Mouse (Mus musculus): ENCODE results near the gene Vmn1r1. TPM values are rescaled to one million over a fixed set of nuclear protein-coding genes. Genes with fewer than 3 reads are reported as not detected.

Gene Vmn1r1
- total RNA-seq, 2 experiments from 2014 or later, result not detected

- no peak for DNase-seq (ENCODE audit: low spot score in 2 of 2)
Measured at GRCm38 (mm10) chr1:182137204-182138125, 26.8 kb downstream of the Vmn1r1 start.

GRCm38 (mm10) chr1:182130830-182131229, 33.5 kb downstream of the Vmn1r1 start:
- DNase-seq (ENCODE audit: low spot score in 2 of 2), result no peak

GRCm38 (mm10) chr1:182124924-182125368, 39.3 kb downstream of the Vmn1r1 start:
- peak; percentile 67 to 75 for DNase-seq (ENCODE audit: low spot score in 2 of 2)

GRCm38 (mm10) chr1:182124506-182124905, 39.8 kb downstream of the Vmn1r1 start, which contains the start of gene Srp9:
Srp9 (plus strand) TSS chr1:182124737.
- DNase-seq (ENCODE audit: low spot score in 2 of 2), result peak; percentile 94 to 96

GRCm38 (mm10) chr1:182122413-182122812, 41.9 kb downstream of the Vmn1r1 start:
- no peak for DNase-seq (ENCODE audit: low spot score in 2 of 2)

- DNase-seq (ENCODE audit: low spot score in 2 of 2), result no peak
Measured at GRCm38 (mm10) chr1:182115651-182116408, 48.5 kb downstream of the Vmn1r1 start.

GRCm38 (mm10) chr1:182115197-182115596, 49.1 kb downstream of the Vmn1r1 start:
- DNase-seq (ENCODE audit: low spot score in 2 of 2), result no peak

GRCm38 (mm10) chr1:182113587-182114500, 50.4 kb downstream of the Vmn1r1 start:
- DNase-seq (ENCODE audit: low spot score in 2 of 2), result no peak

- DNase-seq (ENCODE audit: low spot score in 2 of 2), result no peak
Measured at GRCm38 (mm10) chr1:182113131-182113530, 51.2 kb downstream of the Vmn1r1 start.

GRCm38 (mm10) chr1:182112385-182112784, 51.9 kb downstream of the Vmn1r1 start:
- DNase-seq (ENCODE audit: low spot score in 2 of 2), result no peak

- DNase-seq (ENCODE audit: low spot score in 2 of 2), result no peak
Measured at GRCm38 (mm10) chr1:182111386-182112317, 52.6 kb downstream of the Vmn1r1 start.

DNA sequence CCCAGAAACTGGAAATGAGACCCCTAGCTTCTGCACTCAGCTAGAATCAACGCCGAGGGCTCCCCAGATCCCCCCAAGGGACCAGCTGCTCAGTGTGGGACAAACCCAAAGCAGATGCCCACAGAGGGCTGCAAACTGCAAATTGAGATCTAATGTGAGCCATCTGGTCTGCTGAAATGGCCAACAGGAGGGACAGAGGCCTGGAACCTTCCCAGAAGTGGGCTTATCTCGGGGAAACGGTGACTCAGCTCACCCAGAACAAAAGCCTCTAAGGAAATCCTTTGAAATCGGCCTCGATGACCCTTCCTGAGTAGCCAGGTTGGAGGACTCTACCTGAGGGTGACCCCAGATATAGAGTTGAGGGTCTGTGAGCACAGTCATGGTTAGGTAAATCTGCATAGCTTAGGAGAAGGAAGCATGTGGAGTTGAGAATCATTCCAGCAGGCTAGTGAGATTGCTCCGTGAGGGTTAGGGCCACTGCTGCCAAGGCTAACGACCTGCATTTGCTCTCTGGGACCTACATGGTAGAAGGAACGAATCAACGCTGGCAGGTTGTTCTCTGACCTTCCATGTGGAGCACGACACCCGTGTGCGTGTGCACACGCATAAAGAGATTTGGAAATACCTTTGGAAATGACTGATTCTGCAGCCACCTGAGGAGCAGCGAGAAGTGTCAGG, 53.4 kb downstream of the Vmn1r1 start:
- DNase-seq (ENCODE audit: low spot score in 2 of 2), result no peak

DNA sequence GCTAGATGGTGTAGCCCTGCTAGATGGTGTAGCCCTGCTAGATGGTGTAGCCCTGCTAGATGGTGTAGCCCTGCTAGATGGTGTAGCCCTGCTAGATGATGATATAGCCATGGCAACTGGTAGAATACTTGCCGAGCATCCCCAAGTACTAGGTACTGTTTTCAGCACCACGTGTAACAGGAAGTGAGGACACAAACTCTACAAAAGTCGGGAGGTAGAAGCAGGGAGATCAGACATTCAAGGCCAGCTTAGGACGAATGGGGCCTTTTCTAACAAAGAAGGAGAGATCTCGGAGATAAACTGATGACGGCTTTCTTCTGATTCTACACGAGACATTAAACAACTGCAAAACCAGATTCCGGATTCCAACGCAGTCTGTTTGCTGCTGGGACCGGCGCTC, 54.1 kb downstream of the Vmn1r1 start:
- DNase-seq (ENCODE audit: low spot score in 2 of 2), result no peak

GRCm38 (mm10) chr1:182108397-182109099, 55.7 kb downstream of the Vmn1r1 start:
- no peak for DNase-seq (ENCODE audit: low spot score in 2 of 2)

GRCm38 (mm10) chr1:182107251-182107650, 57.0 kb downstream of the Vmn1r1 start:
- DNase-seq (ENCODE audit: low spot score in 2 of 2), result no peak

- DNase-seq (ENCODE audit: low spot score in 2 of 2), result no peak
Measured at GRCm38 (mm10) chr1:182105023-182105422, 59.3 kb downstream of the Vmn1r1 start.

All from adrenal gland, postnatal 4 days (tissue).